Comparison of ENCODE assay signal across 18 mouse cellular contexts in genomic region chr13:60170898-60171715, GRCm38 (mm10). TPM values are rescaled to one million over a fixed set of nuclear protein-coding genes. Genes with fewer than 3 reads are reported as not detected.
DNase-seq lines count a peak whose midpoint lies in the region; ATAC-seq and TF ChIP-seq lines count a peak whose summit lies in the region.
"Had no signal": no experiment of that assay in that cellular context is flagged by ENCODE, and none has a peak within 500 bp of the region (broad histone marks: within the 10 kb centered on the region; RNA-seq: fewer than 3 reads in every experiment).

No protein-coding gene starts in this region.

- peak overlapping the region; percentile 40 for H3K27ac ChIP-seq in hindbrain, embryonic 12.5 days
- H3K27ac ChIP-seq in hindbrain, postnatal 0 days = no peak overlapping the region
- no peak overlapping the region for H3K27ac ChIP-seq in forebrain, embryonic 15.5 days (replicated peaks)
- no peak overlapping the region for H3K27ac ChIP-seq in neural tube, embryonic 12.5 days
- H3K27ac ChIP-seq: heart, embryonic 13.5 days; hindbrain, embryonic 15.5 days; lung, embryonic 15.5 days; neural tube, embryonic 13.5 days; stomach, postnatal 0 days had no signal

- 23% methylated on average over 21 of the region's 21 CpGs for WGBS in hindbrain, embryonic 12.5 days
- WGBS in hindbrain, postnatal 0 days = 26% methylated on average over 21 of the region's 21 CpGs
- WGBS in forebrain, embryonic 15.5 days = 27% methylated on average over 21 of the region's 21 CpGs
- 24% methylated on average over 21 of the region's 21 CpGs for whole genome bisulfite sequencing in neural tube, embryonic 12.5 days

- H3K9me3 ChIP-seq in hindbrain, embryonic 12.5 days (replicated peaks) = no peaks in the 10 kb centered on the region
- no peaks in the 10 kb centered on the region for H3K9me3 ChIP-seq in hindbrain, postnatal 0 days (ENCODE audit: low read length)
- no peaks in the 10 kb centered on the region for H3K9me3 ChIP-seq in forebrain, embryonic 15.5 days
- H3K9me3 ChIP-seq in neural tube, embryonic 12.5 days = no peaks in the 10 kb centered on the region
- H3K9me3 ChIP-seq: heart, embryonic 13.5 days; hindbrain, embryonic 15.5 days; lung, embryonic 15.5 days; neural tube, embryonic 13.5 days had no signal

- H3K36me3 ChIP-seq in hindbrain, embryonic 12.5 days = no peaks in the 10 kb centered on the region
- no peaks in the 10 kb centered on the region for H3K36me3 ChIP-seq in hindbrain, postnatal 0 days (ENCODE audit: insufficient read depth, low read length)
- no peaks in the 10 kb centered on the region for H3K36me3 ChIP-seq in forebrain, embryonic 15.5 days
- peaks cover 6% of the 10 kb centered on the region; the same call in 1 of the 2 replicates for H3K36me3 ChIP-seq in neural tube, embryonic 12.5 days
- H3K36me3 ChIP-seq: heart, embryonic 13.5 days; hindbrain, embryonic 15.5 days; lung, embryonic 15.5 days; neural tube, embryonic 13.5 days had no signal

- no peak overlapping the region for H3K4me3 ChIP-seq in hindbrain, embryonic 12.5 days
- no peak overlapping the region for H3K4me3 ChIP-seq in hindbrain, postnatal 0 days (ENCODE audit: low read length)
- no peak overlapping the region for H3K4me3 ChIP-seq in forebrain, embryonic 15.5 days
- H3K4me3 ChIP-seq in neural tube, embryonic 12.5 days = no peak overlapping the region
- H3K4me3 ChIP-seq: heart, embryonic 13.5 days; hindbrain, embryonic 15.5 days; lung, embryonic 15.5 days; neural tube, embryonic 13.5 days had no signal

- DNase-seq in hindbrain, postnatal 0 days (ENCODE audit: low spot score) = no peak
- DNase-seq in embryo, embryonic 10 days (ENCODE audit: low spot score) = peak; percentile 75
- DNase-seq in cerebellum, adult 18-20 months = no peak
- DNase-seq: gastrocnemius, postnatal 36 days; kidney, adult 8-10 months; thymus, postnatal 4 days had no signal

- no peak overlapping the region for H3K9ac ChIP-seq in hindbrain, embryonic 12.5 days
- no peak overlapping the region for H3K9ac ChIP-seq in hindbrain, postnatal 0 days (replicated peaks; ENCODE audit: low read length)
- H3K9ac ChIP-seq in forebrain, embryonic 15.5 days (replicated peaks) = no peak overlapping the region
- H3K9ac ChIP-seq in neural tube, embryonic 12.5 days = no peak overlapping the region
- H3K9ac ChIP-seq: heart, embryonic 13.5 days; hindbrain, embryonic 15.5 days; lung, embryonic 15.5 days; neural tube, embryonic 13.5 days had no signal

- ATAC-seq in hindbrain, embryonic 12.5 days (ENCODE audit: low FRiP score) = peak; percentile 47
- no peak for ATAC-seq in hindbrain, postnatal 0 days
- ATAC-seq in forebrain, embryonic 15.5 days (replicated peaks) = 0 out of 2 replicates have a peak, but pooled peaks have one; percentile 27
- peak; percentile 34 for ATAC-seq in neural tube, embryonic 12.5 days (ENCODE audit: low FRiP score, low read depth)
- ATAC-seq in CD4-positive, CD25-positive, alpha-beta regulatory T cell, adult 4 months = no peak
- ATAC-seq: activated CD4-positive, CD25-positive, alpha-beta regulatory T cell, adult 4 months had no signal

- peaks cover 39% of the 10 kb centered on the region for H3K4me1 ChIP-seq in hindbrain, embryonic 12.5 days
- H3K4me1 ChIP-seq in hindbrain, postnatal 0 days (ENCODE audit: insufficient read depth, low read length) = peaks cover 7% of the 10 kb centered on the region; the same call in 1 of the 2 replicates
- peaks cover 28% of the 10 kb centered on the region for H3K4me1 ChIP-seq in forebrain, embryonic 15.5 days
- peaks cover 30% of the 10 kb centered on the region for H3K4me1 ChIP-seq in neural tube, embryonic 12.5 days

- TF ChIP-seq CTCF in hindbrain, postnatal 0 days (IDR thresholded peaks at IDR 0.05; ENCODE audit: low read depth) = no peak

- peak overlapping the region; percentile 3; the same call in 1 of the 2 replicates for H3K4me2 ChIP-seq in hindbrain, embryonic 12.5 days (replicated peaks)
- no peak overlapping the region for H3K4me2 ChIP-seq in hindbrain, postnatal 0 days (ENCODE audit: low read depth, low read length)
- H3K4me2 ChIP-seq in forebrain, embryonic 15.5 days (replicated peaks) = no peak overlapping the region
- peak overlapping the region; percentile 81 for H3K4me2 ChIP-seq in neural tube, embryonic 12.5 days (replicated peaks)
- H3K4me2 ChIP-seq: heart, embryonic 13.5 days; hindbrain, embryonic 15.5 days; liver, embryonic 11.5 days; lung, embryonic 15.5 days; neural tube, embryonic 13.5 days had no signal

- H3K27me3 ChIP-seq in hindbrain, embryonic 12.5 days = 0 out of 2 replicates have a peak, but pooled peaks cover 5% of the 10 kb centered on the region
- H3K27me3 ChIP-seq in hindbrain, postnatal 0 days (ENCODE audit: insufficient read depth, low read length) = no peaks in the 10 kb centered on the region
- no peaks in the 10 kb centered on the region; the same call in 1 of the 2 replicates for H3K27me3 ChIP-seq in forebrain, embryonic 15.5 days
- H3K27me3 ChIP-seq in neural tube, embryonic 12.5 days (replicated peaks) = no peaks in the 10 kb centered on the region

RNA-seq across cellular contexts. Expression of gene Gas1, which starts 6.1 kb away (rescaled TPM):
- polyA plus RNA-seq in hindbrain, embryonic 12.5 days (2016; fragmentation: Nextera tagmentation; extraction: Ambion mirVana) = 159 and 173 TPM in 2 replicates
- total RNA-seq in hindbrain, postnatal 0 days (2014; rRNA removed) = 60.3 and 81.2 TPM in 2 replicates
- 16.5 and 17.3 TPM in 2 replicates for polyA plus RNA-seq in hindbrain, postnatal 0 days (2015; fragmentation: Nextera tagmentation; extraction: Ambion mirVana)
- 37.8 and 44.9 TPM in 2 replicates for polyA plus RNA-seq in forebrain, embryonic 15.5 days (2015; fragmentation: Nextera tagmentation; extraction: Ambion mirVana)
- 153 and 168 TPM in 2 replicates for polyA plus RNA-seq in neural tube, embryonic 12.5 days (2016; fragmentation: Nextera tagmentation; extraction: Ambion mirVana)
- polyA plus RNA-seq in CD4-positive, CD25-positive, alpha-beta regulatory T cell, adult 4 months (2017; shearing (Covaris generic)) = not detected
- total RNA-seq: MEL had no signal
- polyA plus RNA-seq: activated CD4-positive, CD25-positive, alpha-beta regulatory T cell, adult 4 months had no signal

Comparison
In these comparisons a context has a peak if more than half of its experiments do, and no peak if none do; other contexts are left out.
1. ATAC-seq: peak in hindbrain, embryonic 12.5 days (single experiment), forebrain, embryonic 15.5 days (single experiment) and neural tube, embryonic 12.5 days (single experiment); none in hindbrain, postnatal 0 days (single experiment) and CD4-positive, CD25-positive, alpha-beta regulatory T cell, adult 4 months (single experiment).
2. H3K4me2 ChIP-seq: peak in hindbrain, embryonic 12.5 days (single experiment) and neural tube, embryonic 12.5 days (single experiment); none in hindbrain, postnatal 0 days (single experiment) and forebrain, embryonic 15.5 days (single experiment).
3. RNA of gene Gas1, which starts 6.1 kb away (polyA plus RNA-seq): 153 to 168 TPM in neural tube, embryonic 12.5 days, 159 to 173 TPM in hindbrain, embryonic 12.5 days, 37.8 to 44.9 TPM in forebrain, embryonic 15.5 days and 16.5 to 17.3 TPM in hindbrain, postnatal 0 days; not detected in CD4-positive, CD25-positive, alpha-beta regulatory T cell, adult 4 months; every median in the first group is over 10 times any median in the second.